Mouse (Mus musculus) MEL (cell line): ENCODE measurements at regions not wholly inside any gene's neighbourhood (a gene's known extent, or its start where the extent isn't known, plus 50 kb on each side); places are given as distances from the start of the nearest gene placed in this dataset.

Experiments
- DNase-seq: peaks from one replicate; pipeline ENCODE4 v3.0.0; 2011; ENCODE audit warnings: low read depth, low spot score
- H3K27ac ChIP-seq: 2 replicates; pipeline ENCODE4 v1.5.1; 2012; ENCODE audit warnings: low read depth, mild to moderate bottlenecking, control low read depth, low read length, moderate library complexity; ENCODE audit not compliant: control insufficient read depth
- H3K27me3 ChIP-seq, 2 experiments: fragments of 150-350 bp in 1 of 2; sonication (generic) in 1 of 2; 2 replicates each; pipeline ENCODE4 v1.6.1; 2012; ENCODE audit warnings: low read length in 2 of 2, mild to moderate bottlenecking in 2 of 2, improper control_type of control experiment in 1 of 2, moderate library complexity in 1 of 2; ENCODE audit not compliant: insufficient read depth in 2 of 2, control insufficient read depth in 1 of 2
- H3K36me3 ChIP-seq, 2 experiments: 2 replicates each; pipeline ENCODE4 v1.6.1; 2012 to 2014; ENCODE audit warnings: low read length in 2 of 2, improper control_type of control experiment in 1 of 2, inconsistent platforms in 1 of 2, mild to moderate bottlenecking in 1 of 2; ENCODE audit not compliant: insufficient read depth in 2 of 2, control insufficient read depth in 1 of 2
- H3K4me1 ChIP-seq, 2 experiments: fragments of 150-350 bp in 1 of 2; sonication (generic) in 1 of 2; 2 replicates each; pipeline ENCODE4 v1.6.1; 2012; ENCODE audit warnings: low read length in 2 of 2, improper control_type of control experiment in 1 of 2, mild to moderate bottlenecking in 1 of 2; ENCODE audit not compliant: insufficient read depth in 2 of 2, control insufficient read depth in 1 of 2
- H3K4me3 ChIP-seq, 2 experiments: fragments of 150-350 bp in 1 of 2; sonication (generic) in 1 of 2; 2 replicates each; pipeline ENCODE4 v1.5.1; 2012; ENCODE audit warnings: low read depth in 2 of 2, low read length in 2 of 2, mild to moderate bottlenecking in 2 of 2, moderate library complexity in 2 of 2, control low read depth in 1 of 2, improper control_type of control experiment in 1 of 2; ENCODE audit not compliant: control insufficient read depth in 1 of 2, insufficient read depth in 1 of 2
- H3K79me2 ChIP-seq: 2 replicates; pipeline ENCODE4 v1.6.1; 2012; ENCODE audit warnings: mild to moderate bottlenecking, low read length, moderate library complexity; ENCODE audit not compliant: control insufficient read depth, poor library complexity, insufficient read depth
- H3K9ac ChIP-seq: 2 replicates; pipeline ENCODE4 v1.6.1; 2012; ENCODE audit warnings: low read depth, mild to moderate bottlenecking, control low read depth, low read length, moderate library complexity; ENCODE audit not compliant: control insufficient read depth, poor library complexity, severe bottlenecking
- H3K9me3 ChIP-seq: fragments of 150-350 bp; sonication (generic); replicated peaks from 2 replicates; pipeline ENCODE4 v1.6.1; 2012; ENCODE audit warnings: mild to moderate bottlenecking, low read length, improper control_type of control experiment, moderate library complexity; ENCODE audit not compliant: insufficient read depth
- CTCF ChIP-seq, 3 experiments: IDR thresholded peaks in 2 of 3; conservative IDR thresholded peaks in 1 of 3; 2 replicates each; pipeline ENCODE4 v1.5.1; 2011 to 2012; ENCODE audit warnings: low read length in 3 of 3, low read depth in 2 of 3, mild to moderate bottlenecking in 2 of 3, improper control_type of control experiment in 1 of 3, inconsistent platforms in 1 of 3, mixed read lengths in 1 of 3, moderate library complexity in 1 of 3; ENCODE audit not compliant: control insufficient read depth in 1 of 3, insufficient read depth in 1 of 3, poor library complexity in 1 of 3, severe bottlenecking in 1 of 3
- E2F4 ChIP-seq: IDR thresholded peaks from 2 replicates; pipeline ENCODE4 v1.6.1; 2011; ENCODE audit warnings: low read depth, low read length, improper control_type of control experiment, borderline replicate concordance
- EP300 ChIP-seq, 2 experiments: IDR thresholded peaks; 2 replicates each; pipeline ENCODE4 v1.6.1; 2011; ENCODE audit warnings: improper control_type of control experiment in 2 of 2, low read length in 2 of 2, low read depth in 1 of 2, mild to moderate bottlenecking in 1 of 2
- ETS1 ChIP-seq: IDR thresholded peaks from 2 replicates; pipeline ENCODE4 v1.6.1; 2012; ENCODE audit warnings: low read depth, mild to moderate bottlenecking, inconsistent platforms, low read length, improper control_type of control experiment, moderate library complexity
- HCFC1 ChIP-seq: IDR thresholded peaks from 2 replicates; pipeline ENCODE4 v1.6.1; 2012; ENCODE audit warnings: low read depth, mild to moderate bottlenecking, inconsistent platforms, low read length, improper control_type of control experiment, moderate library complexity
- KAT2A ChIP-seq: conservative IDR thresholded peaks from 2 replicates; pipeline ENCODE4 v1.6.1; 2012; ENCODE audit warnings: low read depth, low read length, improper control_type of control experiment, inconsistent platforms
- MAFK ChIP-seq: IDR thresholded peaks from 2 replicates; pipeline ENCODE4 v1.6.1; 2011; ENCODE audit warnings: low read depth, mild to moderate bottlenecking, low read length, improper control_type of control experiment, borderline replicate concordance
- MAZ ChIP-seq: IDR thresholded peaks from 2 replicates; pipeline ENCODE4 v1.6.1; 2012; ENCODE audit warnings: low read depth, mild to moderate bottlenecking, inconsistent platforms, low read length, improper control_type of control experiment
- MEF2A ChIP-seq: IDR thresholded peaks from 2 replicates; pipeline ENCODE4 v1.6.1; 2014; ENCODE audit warnings: low read depth, mild to moderate bottlenecking, inconsistent platforms, low read length, improper control_type of control experiment; ENCODE audit not compliant: poor library complexity, insufficient replicate concordance, severe bottlenecking; ENCODE audit errors: extremely low read depth
- MYC ChIP-seq: IDR thresholded peaks from 2 replicates; pipeline ENCODE4 v1.6.1; 2011; ENCODE audit warnings: low read depth, mild to moderate bottlenecking, low read length, improper control_type of control experiment, moderate library complexity
- NELFE ChIP-seq: IDR thresholded peaks from 2 replicates; pipeline ENCODE4 v1.6.1; 2011; ENCODE audit warnings: low read depth, low read length, improper control_type of control experiment
- POLR2A ChIP-seq, 2 experiments: IDR thresholded peaks; 2 replicates each; pipeline ENCODE4 v1.6.1; 2011 to 2012; ENCODE audit warnings: low read length in 2 of 2, mild to moderate bottlenecking in 2 of 2, control low read depth in 1 of 2, improper control_type of control experiment in 1 of 2, low read depth in 1 of 2, moderate library complexity in 1 of 2; ENCODE audit not compliant: control insufficient read depth in 1 of 2, insufficient read depth in 1 of 2, poor library complexity in 1 of 2
- RCOR1 ChIP-seq: IDR thresholded peaks from 2 replicates; pipeline ENCODE4 v1.6.1; 2012; ENCODE audit warnings: low read depth, mild to moderate bottlenecking, inconsistent platforms, low read length, improper control_type of control experiment
- TAL1 ChIP-seq: IDR thresholded peaks from 2 replicates; pipeline ENCODE4 v1.6.1; 2012; ENCODE audit warnings: mild to moderate bottlenecking, inconsistent platforms, low read length, moderate library complexity, mixed read lengths
- TBP ChIP-seq: IDR thresholded peaks from 2 replicates; pipeline ENCODE4 v1.8.0; 2011; ENCODE audit warnings: low read depth, low read length, improper control_type of control experiment
- TCF12 ChIP-seq: IDR thresholded peaks from 2 replicates; pipeline ENCODE4 v1.6.1; 2014; ENCODE audit warnings: low read depth, mild to moderate bottlenecking, inconsistent platforms, low read length, improper control_type of control experiment, moderate library complexity
- USF1 ChIP-seq: IDR thresholded peaks from 2 replicates; pipeline ENCODE4 v1.6.1; 2014; ENCODE audit warnings: low read depth, mild to moderate bottlenecking, inconsistent platforms, low read length, improper control_type of control experiment, moderate library complexity

DNA sequence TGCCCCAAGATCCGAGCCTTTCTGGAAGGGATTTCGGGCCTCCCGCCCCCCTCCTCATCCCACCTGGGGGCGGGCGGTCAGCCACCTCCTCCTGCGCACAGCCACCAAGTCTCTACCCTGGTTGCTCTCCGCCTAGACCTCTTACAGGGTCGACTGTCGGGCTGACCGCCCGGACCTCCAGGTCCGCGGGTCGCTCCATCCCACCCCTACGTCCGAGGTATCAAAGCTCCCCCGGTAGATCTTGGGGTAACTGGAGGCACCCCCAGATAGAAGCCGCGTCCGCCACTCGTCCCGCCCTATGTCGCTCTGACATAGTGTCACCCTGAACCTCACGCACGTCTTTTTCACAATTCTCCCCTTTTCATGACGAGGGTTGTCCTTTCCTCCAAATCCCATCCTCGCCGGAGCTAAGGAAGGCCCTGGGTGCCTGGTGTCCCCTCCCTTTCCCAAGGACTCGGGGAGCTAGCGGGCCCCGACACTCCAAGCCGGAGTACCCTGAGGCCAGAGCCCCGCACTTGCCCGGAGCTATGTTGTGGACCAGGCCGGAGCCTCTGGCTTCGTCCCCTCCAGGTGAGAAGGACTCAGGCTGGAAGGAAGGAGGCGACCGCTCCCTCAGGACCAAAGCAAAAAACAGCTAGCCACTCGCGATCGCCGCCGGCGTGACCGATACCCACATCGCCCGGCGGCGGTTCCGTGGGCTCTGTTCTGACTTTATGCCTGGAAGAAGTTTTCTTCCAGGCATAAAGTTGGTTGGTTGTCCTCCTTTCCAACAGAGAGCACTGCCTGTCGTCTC, 62.9 kb upstream of the Commd3 start:
- Histone ChIP-seq H3K27me3 (peaks cover 9 to 50% of the 10 kb centered on the region in 2 experiments; a peak in 3 of 4 replicates), H3K36me3 (no peaks in the 10 kb centered on the region; a peak in 1 of 4 replicates), H3K9me3 (no peaks in the 10 kb centered on the region), H3K9ac (peak overlapping the region; percentile 66), H3K4me3 (peak overlapping the region; percentile 66 to 85; a peak in 3 of 4 replicates), H3K79me2 (no peaks in the 10 kb centered on the region), H3K27ac (no peak overlapping the region), H3K4me1 (peaks cover 0 to 7% of the 10 kb centered on the region in 2 experiments; a peak in 1 of 4 replicates)
- no peak for TF ChIP-seq E2F4
- no peak for TF ChIP-seq TBP
- DNase-seq: peak; percentile 45

DNA sequence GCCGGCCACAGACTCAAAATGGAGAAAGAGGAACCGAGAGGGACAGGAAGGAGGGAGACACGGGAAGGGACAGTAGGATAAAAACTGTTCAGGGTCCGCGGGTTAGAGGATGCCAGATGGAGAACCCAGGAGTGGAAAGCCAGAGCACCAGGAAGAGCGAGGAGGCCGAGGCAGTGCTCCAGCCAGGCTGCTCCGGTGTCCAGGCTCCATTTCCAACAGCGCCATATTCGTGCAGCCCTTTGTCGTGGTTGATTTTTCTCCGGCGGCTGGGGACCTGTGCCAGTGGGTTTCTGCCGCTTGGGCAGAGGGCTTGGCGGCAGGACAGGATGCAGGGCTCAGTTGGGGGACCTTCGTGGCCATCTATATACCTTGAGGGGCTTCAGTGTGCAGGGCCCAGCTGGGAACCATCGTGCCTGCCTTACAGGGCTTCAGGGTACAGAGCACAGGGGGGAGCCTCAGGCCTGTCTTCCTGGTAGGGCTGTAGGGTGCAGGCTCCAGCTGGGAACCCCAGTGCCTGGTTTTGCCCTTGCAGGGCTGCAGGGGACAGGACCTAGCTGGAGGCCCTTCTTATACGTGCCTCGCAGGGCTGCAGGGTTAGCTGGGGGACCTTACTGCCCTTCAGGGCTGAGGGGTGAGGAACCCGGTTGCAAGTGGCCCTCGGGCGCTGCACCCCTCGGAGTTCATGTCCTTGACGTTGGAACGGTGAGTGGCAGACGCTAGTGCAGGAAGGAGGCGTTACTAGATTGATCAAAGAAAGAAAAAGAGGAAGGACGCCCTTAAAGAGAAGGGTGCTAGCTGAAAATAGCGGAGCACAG, 63.7 kb upstream of the Commd3 start:
- H3K27me3 ChIP-seq: peaks cover 9 to 49% of the 10 kb centered on the region in 2 experiments; a peak in 3 of 4 replicates
- peak overlapping the region; percentile 66 to 85 for H3K4me3 ChIP-seq
- H3K36me3 ChIP-seq: no peaks in the 10 kb centered on the region; a peak in 1 of 4 replicates
- TF ChIP-seq EP300 (IDR thresholded peaks at IDR 0.05; ENCODE audit: low read depth in 1 of 2, low read length in 2 of 2) (no peak), KAT2A (no peak), ETS1 (no peak), MAZ (no peak), E2F4 (no peak), MEF2A (no peak), TBP (no peak), CTCF (IDR thresholded peaks at IDR 0.05 in 2 of 3, conservative IDR thresholded peaks at IDR 0.05 in 1 of 3; ENCODE audit: control insufficient read depth in 1 of 3, insufficient read depth in 1 of 3, low read depth in 2 of 3, low read length in 3 of 3, poor library complexity in 1 of 3, severe bottlenecking in 1 of 3) (no peak), POLR2A (IDR thresholded peaks at IDR 0.05; ENCODE audit: control insufficient read depth in 1 of 2, insufficient read depth in 1 of 2, low read depth in 1 of 2, low read length in 2 of 2, poor library complexity in 1 of 2) (peak in 1 of 2 experiments; percentile 41; a peak in 1 of 4 replicates), RCOR1 (no peak), HCFC1 (no peak), MYC (no peak), MAFK (no peak), USF1 (no peak), TCF12 (no peak), TAL1 (no peak), NELFE (peak; percentile 33; the same call in 1 of the 2 replicates)
- peak; percentile 82 for DNase-seq
- H3K79me2 ChIP-seq: no peaks in the 10 kb centered on the region
- peaks cover 0 to 7% of the 10 kb centered on the region in 2 experiments; a peak in 1 of 4 replicates for H3K4me1 ChIP-seq
- H3K9me3 ChIP-seq: no peaks in the 10 kb centered on the region
- peak overlapping the region; percentile 66 for H3K9ac ChIP-seq
- no peak overlapping the region; the same call in 1 of the 2 replicates for H3K27ac ChIP-seq
